Mouse (Mus musculus) adrenal gland, postnatal 14 days (tissue): ENCODE measurements around the gene Luzp2. TPM values are rescaled to one million over a fixed set of nuclear protein-coding genes. Genes with fewer than 3 reads are reported as not detected.

Experiments
- DNase-seq: peaks from one replicate; pipeline ENCODE4 v3.0.0; 2021; ENCODE audit warnings: mixed read lengths
- long read RNA-seq, 2 experiments: library from polyadenylated mRNA; stranded (forward); transcript quantifications; one replicate each; pipeline ENCODE4 v2.0.0; 2021
- total RNA-seq: library from RNA; stranded (reverse); gene quantifications from 2 replicates; pipeline ENCODE4 v1.2.3, GENCODE M21; 2021

Luzp2 gene
- total RNA-seq, result 1.0 and 1.3 TPM in 2 replicates
- long read RNA-seq, experiment 1, result 0 reads
- long read RNA-seq, experiment 2, result 0 reads

DNA sequence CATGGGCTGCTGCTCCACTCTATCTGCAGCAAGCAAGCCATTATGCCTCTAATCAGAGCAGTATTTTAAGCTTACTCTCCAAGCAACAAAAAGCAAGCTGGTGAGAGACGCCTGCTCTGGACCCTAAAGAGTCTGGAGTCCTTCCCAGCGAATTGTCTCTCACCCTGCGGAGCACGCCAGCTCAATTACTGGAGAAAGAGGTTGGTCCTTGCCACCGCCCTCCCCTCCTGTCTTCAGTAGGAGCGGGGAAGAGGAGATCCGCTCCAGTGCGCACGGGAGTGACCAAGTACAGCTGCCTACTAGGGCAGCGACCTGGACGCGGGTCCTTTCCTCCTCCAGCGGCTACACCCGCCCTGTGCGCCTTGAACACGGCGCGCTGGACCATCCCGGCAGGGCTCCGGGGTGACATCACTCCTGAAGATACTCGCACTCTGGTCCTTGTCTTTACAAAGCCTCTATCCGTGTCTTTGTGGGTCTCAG is at the start of gene Luzp2:
Gene Luzp2 (plus strand): TSS at position 127 of the 480 bp plus-strand sequence.
- DNase-seq, result peak; percentile 4

DNA sequence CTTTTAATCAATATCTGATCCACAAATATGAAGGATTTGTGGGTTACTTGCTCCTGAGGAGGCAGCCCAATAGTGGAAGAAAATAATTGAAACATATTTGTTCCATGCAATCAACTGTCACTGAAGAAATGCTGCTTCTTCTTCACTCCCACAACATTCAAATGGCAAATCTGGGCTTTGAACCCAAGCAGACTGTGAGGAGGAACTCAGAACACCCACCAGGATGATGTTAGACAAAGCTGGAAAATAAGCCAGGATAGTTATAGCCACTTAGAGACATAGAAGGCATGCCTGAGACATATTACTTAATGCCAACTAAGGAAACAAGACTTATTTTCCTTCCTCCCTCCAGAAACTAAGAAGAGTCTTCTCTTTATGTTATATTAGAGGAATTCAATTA is 47.8 kb upstream of the Luzp2 start:
- DNase-seq, result no peak

DNA sequence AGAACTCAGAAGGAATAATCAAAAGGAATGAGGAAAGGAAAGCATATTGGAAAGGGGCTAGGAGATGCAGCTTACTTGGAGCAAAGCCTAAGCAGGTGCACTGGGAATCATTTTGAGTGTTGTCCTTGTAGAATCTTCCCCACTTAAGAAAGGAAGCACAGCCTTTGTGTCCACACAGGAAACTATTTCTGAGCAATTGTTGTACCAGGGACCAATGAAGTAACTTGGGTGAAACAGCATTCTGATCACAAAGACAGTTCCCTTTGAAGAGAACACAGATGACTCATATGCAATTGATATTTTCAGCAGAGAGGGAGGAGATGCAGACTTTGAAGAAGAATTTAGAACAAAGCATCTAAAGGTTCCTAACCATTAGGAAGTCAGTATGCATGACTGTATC is 16.7 kb upstream of the Luzp2 start:
- no peak for DNase-seq

DNA sequence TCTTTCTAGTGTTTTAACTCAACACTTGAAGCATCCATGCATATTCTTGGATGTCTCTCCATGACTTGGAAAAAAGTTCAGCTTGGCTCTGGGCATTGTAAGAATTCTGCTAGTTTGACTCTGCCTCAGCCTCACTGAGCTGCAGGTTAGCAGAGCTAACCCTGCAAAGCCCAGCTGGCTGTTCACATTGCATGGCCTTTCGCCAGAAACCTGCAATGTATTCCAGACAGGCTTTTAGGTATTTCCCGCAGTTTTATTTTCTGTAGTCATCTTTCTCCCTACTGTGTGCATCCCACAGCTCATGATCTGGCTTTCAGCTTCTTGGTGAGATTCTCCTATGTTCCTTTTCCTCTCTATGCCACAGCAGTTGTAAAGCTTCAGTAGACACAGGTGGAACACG is 6.5 kb upstream of the Luzp2 start:
- DNase-seq, result no peak

DNA sequence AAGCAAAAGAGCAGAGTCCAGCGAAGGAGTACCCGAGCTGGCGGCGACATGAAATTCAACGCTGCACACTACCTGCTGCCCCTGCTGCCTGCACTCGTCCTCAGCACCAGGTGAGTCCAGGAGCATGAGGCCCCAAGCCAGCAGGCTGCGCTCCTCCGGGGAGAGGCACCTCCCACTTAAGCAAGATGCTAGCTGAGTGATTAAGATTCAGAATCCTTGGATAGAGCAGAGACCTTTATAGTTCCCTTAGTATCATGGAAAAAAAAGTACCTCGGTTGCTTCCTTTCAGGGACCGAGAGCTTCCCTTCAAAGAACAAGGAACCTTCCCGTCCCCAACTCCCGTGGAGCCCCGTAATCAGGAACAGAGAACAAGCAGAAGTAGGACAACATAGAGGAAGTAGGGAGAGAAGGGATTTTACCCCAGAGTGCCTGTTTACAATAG is 634 bp downstream of the Luzp2 start:
- no peak for DNase-seq

- no peak for DNase-seq
Measured at GRCm38 (mm10) chr7:54836437-54836836, 1.1 kb downstream of the Luzp2 start.

DNA sequence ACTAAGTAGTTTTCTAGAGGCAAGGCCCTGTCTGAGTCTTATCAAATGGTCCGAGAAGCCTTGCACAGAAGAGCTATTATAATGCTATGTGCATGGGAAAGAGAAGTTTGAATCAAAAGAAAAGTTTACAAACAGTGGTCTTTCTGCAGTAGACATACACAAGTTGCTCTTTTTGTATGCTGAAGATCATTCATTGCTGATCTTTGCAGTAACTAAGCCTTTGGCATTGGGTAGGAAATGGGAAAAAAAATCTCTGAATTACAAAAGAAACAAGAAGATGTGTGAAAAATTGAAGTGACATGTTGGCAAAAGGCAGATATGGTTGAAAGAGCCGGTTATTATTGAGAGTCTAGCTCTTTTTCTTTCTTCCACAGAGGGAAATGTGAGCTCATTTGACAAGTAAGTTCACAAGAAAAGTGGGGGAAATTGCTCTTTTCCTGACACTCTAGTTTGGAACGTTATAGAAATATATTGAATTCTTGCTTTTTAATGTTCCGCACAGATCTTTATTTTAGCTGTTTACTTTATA is 7.6 kb downstream of the Luzp2 start:
- no peak for DNase-seq

GRCm38 (mm10) chr7:54845875-54846691 is 10.8 kb downstream of the Luzp2 start:
- DNase-seq, result no peak

- no peak for DNase-seq
Measured at GRCm38 (mm10) chr7:54846692-54847020, 11.4 kb downstream of the Luzp2 start.

- DNase-seq, result no peak
Measured at GRCm38 (mm10) chr7:54852860-54853259, 17.6 kb downstream of the Luzp2 start.

DNA sequence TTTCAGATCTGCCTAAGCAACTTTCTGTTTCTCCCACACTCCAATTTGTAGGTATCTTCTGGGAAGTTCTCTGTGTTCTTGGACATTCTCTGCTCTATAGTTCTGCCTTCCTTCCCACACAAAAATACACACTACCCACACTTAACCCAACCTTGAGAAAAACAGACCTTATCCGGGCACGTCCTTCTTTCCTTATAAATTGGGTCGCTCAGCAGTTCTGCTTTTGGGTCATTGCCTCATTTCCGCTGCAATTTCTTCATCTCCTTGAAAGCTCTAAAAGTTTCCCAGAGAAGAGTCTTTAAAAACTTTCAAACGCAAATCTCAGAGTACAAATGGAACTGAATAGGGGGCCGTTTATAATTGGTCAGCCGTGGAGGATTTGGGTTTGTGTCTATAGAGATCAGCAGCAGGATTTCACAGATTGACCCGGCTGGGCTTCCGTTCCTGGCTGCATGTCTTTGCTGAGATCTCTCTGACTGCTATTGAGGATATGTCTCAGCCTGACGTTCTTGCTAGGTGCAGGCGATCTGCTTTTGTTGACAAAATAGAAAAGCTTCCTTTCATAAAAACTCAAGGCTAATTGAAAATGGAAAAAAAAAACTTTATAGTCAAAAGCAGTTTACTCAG is 26.0 kb downstream of the Luzp2 start:
- no peak for DNase-seq

DNA sequence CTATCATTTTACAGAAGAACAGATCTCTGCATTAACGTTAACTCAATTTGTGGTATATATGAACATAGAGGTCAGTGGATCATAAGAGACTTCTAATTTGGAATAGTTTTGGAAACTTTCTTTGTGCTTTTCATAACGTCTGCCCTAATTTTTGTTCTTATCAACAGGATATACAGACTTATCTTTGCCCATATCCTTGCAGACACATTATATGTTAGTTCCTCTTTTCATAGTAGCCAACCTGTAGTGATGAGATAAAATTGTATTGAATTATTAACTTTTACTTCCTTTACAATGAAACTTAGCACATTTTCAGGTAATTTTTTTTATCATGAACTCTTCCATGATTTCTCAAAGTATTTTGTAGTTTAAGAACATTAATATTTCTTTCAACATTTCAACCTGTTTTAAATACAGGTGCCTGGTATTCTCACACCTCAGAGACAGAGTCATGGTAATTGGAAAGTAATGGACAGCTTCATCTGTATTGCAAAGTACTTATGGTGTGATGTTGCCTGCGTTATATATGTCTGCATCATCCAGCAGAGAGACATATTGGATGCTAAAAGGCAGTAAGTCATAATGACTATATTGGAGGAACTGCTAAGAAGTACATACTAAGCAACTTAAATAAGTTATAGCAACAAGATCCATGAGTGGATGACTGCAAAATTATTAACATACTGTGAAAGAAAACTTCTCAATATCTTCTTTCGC is 43.8 kb downstream of the Luzp2 start:
- DNase-seq, result no peak

DNA sequence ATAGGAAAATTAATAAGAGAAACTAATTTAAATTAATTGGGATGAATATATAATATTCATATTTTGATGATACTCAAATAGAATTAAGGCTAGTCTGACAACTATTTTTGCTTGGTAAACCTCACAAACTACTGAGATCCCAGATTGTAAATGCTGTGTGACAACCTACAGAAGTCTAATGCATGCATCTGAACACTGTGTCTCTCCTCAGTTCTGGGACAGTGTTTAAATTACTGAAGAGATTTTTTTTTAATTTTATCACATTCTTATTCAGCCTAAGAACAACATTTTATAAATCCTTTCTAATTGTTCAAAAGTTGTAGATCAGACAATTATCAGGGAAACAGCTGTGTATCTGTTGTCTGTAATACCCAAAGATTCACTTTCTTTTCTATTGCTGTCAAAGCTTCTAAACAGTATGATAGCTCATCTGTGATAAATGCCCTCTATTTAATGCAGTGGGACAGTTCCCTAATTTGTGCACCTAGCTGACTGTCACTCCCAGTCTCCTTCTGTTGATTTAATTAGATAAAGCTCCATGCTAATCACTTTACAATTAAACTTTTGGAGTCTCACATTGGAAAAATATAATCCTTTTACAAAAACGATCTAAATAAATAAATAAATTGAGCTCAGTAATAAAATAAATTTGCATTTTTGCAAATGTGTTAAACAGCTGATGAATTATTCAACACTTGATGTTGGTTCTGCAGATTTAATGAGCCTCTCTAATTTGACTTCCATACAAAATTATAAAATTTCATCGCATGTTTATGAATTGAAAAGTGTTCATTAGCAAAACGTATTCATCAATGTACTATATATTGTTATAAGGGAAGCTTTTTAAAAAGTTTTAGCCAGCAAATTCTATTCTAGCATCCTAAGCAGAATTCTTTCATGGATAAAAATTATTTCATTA is 58.7 kb downstream of the Luzp2 start:
- no peak for DNase-seq

DNA sequence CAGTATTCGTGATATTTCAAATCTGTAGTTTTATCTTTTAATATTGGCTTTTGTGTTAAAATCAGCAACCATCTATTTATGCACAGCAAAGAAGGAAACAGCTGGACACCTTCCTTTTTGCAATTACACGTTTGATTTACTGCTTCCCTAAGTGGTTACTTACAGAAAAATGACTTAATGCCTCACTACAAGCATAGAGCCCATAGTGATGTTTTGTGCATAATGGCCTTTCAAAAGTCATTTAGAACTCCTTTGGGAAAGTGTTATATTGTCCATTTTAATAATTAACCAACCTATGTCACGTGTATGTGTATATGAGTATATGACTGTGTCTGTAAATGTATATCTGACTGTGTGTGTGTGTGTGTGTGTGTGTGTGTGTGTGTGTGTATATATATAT is 63.3 kb downstream of the Luzp2 start:
- no peak for DNase-seq

GRCm38 (mm10) chr7:54909958-54910357 is 74.7 kb downstream of the Luzp2 start:
- DNase-seq, result no peak

GRCm38 (mm10) chr7:54914030-54914429 is 78.7 kb downstream of the Luzp2 start:
- DNase-seq, result no peak

DNA sequence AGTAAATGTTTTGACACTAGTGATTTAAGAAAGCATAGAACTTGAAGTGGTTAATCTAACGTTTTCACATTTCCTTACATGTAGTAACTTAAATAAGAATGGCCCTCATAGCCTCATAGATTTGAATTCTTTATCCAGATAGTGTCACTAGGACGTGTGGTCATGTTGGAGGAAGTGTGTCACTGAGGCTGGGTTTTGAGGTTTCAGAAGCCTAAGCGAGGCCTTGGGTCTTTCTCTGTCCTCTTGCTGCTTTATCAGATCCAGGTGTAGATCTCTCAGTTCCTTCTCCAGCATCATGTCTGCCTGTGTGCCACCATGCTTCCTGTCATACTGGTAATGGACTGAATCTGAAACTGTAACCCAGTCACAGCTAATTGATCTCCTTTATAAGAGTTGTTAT is 86.7 kb downstream of the Luzp2 start:
- no peak for DNase-seq

GRCm38 (mm10) chr7:54956759-54957158 is 121.5 kb downstream of the Luzp2 start:
- DNase-seq, result no peak

DNA sequence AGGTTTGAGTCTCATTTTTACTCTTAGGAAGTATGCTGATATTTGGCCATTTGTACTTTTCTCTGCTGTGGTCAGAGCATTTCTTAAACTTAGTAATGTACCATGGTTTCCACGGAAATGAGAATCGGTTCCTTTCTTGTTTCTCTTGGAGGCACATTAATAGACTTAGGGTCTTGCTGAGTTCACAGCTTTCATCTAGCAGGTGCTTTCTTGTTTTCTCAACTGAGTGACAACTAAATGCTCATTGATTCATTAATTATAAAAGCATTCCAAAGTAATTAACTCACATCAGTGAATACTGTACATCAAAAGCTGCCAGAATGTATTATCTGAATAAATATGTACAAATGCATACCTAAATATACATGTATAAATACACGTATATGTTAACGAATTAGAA is 127.4 kb downstream of the Luzp2 start:
- no peak for DNase-seq

GRCm38 (mm10) chr7:54977372-54977771 is 142.1 kb downstream of the Luzp2 start:
- DNase-seq, result no peak

DNA sequence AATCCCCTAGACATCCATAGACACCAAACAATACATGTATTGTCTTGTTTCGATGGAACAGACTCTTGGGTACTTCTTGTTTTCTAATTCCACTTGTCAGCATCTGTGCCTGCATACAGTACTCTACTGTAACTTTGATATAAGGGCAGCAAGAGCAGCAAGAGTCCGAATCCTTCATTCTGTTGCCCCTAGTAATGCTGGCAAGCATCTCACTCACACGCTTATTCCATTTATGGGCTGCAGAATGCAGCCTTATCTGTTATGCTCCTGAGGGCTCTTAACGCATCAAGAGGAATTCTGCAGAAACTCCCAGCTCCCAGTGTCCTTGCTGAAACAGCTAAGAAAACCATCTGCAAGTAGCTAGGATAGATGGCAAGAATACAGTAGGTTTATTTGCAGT is 145.3 kb downstream of the Luzp2 start:
- DNase-seq, result no peak

DNA sequence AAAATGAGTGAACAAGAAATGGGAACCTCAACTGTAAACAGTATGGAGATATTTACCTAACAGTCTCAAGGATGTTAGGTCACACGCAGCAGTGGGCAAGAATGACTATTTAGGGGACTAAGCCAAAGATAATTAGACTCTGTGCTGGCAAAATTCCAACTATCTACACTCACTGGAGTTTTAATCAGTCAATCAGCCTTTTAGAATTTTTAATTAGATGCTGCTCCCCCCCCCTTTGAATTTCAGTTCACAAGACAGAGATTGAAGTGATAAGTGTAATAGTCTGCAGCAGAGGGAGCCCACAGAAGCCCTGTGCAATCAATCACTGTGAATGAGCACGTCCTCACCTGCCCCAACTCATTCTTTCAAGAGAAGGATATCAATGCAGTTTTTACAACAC is 165.1 kb downstream of the Luzp2 start:
- DNase-seq, result no peak
